Mouse (Mus musculus) C2C12 (cell line): ENCODE data around the gene Whamm. TPM values are rescaled to one million over a fixed set of nuclear protein-coding genes. Genes with fewer than 3 reads are reported as not detected.

Experiments used
- H3K27me3 ChIP-seq: one replicate; pipeline ENCODE4 v1.6.1; 2011; ENCODE audit not compliant: control insufficient read depth, insufficient read depth, insufficient read length
- H3K36me3 ChIP-seq: one replicate; pipeline ENCODE4 v1.6.1; 2011; ENCODE audit not compliant: control insufficient read depth, insufficient read depth
- H3K4me3 ChIP-seq: one replicate; pipeline ENCODE4 v1.5.1; 2011; ENCODE audit warnings: mild to moderate bottlenecking, control low read depth; ENCODE audit not compliant: poor library complexity, insufficient read depth, severe bottlenecking
- H3K79me2 ChIP-seq: one replicate; pipeline ENCODE4 v1.6.1; 2011; ENCODE audit not compliant: control insufficient read depth, insufficient read depth
- H3K79me3 ChIP-seq: one replicate; pipeline ENCODE4 v1.6.1; 2011; ENCODE audit warnings: low read depth, control low read depth
- H3ac ChIP-seq: one replicate; pipeline ENCODE3; 2011; ENCODE audit warnings: low read depth; ENCODE audit not compliant: control insufficient read depth, insufficient read length
- CEBPB ChIP-seq: IDR thresholded peaks from one replicate; pipeline ENCODE4 v1.6.1; 2011; ENCODE audit warnings: low read depth, mild to moderate bottlenecking, control low read depth, moderate library complexity
- CTCF ChIP-seq: IDR thresholded peaks from one replicate; pipeline ENCODE4 v1.5.1; 2011; ENCODE audit not compliant: control insufficient read depth, insufficient read depth, insufficient read length
- FOSL1 ChIP-seq: IDR thresholded peaks from one replicate; pipeline ENCODE4 v1.8.0; 2011; ENCODE audit warnings: mild to moderate bottlenecking, low read length; ENCODE audit not compliant: poor library complexity, insufficient read depth, severe bottlenecking
- MAX ChIP-seq: IDR thresholded peaks from one replicate; pipeline ENCODE4 v1.6.1; 2011; ENCODE audit warnings: mild to moderate bottlenecking, control low read depth
- MYOD1 ChIP-seq: IDR thresholded peaks from one replicate; pipeline ENCODE4 v1.6.1; 2011; ENCODE audit warnings: low read depth; ENCODE audit not compliant: control insufficient read depth, insufficient read length
- MYOG ChIP-seq: IDR thresholded peaks from one replicate; pipeline ENCODE4 v1.6.1; 2011; ENCODE audit not compliant: control insufficient read depth, insufficient read length; ENCODE audit errors: extremely low read depth
- USF1 ChIP-seq: IDR thresholded peaks from one replicate; pipeline ENCODE4 v1.6.1; 2011; ENCODE audit warnings: low read depth, mild to moderate bottlenecking, control low read depth, moderate library complexity
- polyA plus RNA-seq: library from polyadenylated mRNA; unstranded; fragments of >200 nt; fragmentation: generic; extraction: Trizol; gene quantifications from one replicate; pipeline ENCODE4 v1.2.1, GENCODE M21; 2012; ENCODE audit warnings: missing spikeins

Whamm gene
- polyA plus RNA-seq, 1 experiment: 3.2 TPM

DNA sequence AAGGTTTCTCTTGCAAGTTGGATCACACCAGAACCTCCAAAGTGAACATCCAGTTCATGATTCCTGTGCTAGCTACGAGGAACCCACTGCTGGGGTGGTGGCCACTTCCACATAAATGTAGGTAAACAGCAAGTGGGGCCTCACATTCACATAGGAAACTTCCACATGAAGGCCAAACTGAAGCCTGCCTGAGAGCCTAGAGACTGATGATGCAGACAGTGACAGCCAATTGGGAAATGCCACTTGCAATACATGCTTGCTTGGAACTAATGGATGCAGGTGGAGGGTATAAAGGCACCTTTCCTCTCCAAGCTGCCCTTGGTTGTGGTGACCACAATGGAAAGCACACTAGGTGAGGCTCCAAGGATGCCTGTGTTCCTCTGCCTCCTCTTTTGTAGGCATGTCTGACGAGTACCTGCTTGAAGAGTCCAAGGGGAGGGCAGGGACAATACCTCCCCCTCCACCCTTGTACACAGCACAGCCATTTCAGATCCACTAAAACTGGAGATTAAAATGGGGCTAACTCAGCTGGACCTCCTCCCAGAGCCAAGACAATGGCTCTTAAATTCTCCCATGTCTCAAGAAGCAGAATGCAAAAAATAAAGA lies 32.9 kb upstream of the Whamm start:
- H3K36me3 ChIP-seq: peaks cover 6% of the 10 kb centered on the region
- H3ac ChIP-seq: no peak overlapping the region
- H3K4me3 ChIP-seq: no peak overlapping the region
- H3K79me3 ChIP-seq: no peaks in the 10 kb centered on the region
- TF ChIP-seq CTCF (no peak), MYOG (no peak), MYOD1 (no peak), MAX (no peak), USF1 (no peak), FOSL1 (no peak), CEBPB (no peak)
- H3K27me3 ChIP-seq: peaks cover 20% of the 10 kb centered on the region
- H3K79me2 ChIP-seq: no peaks in the 10 kb centered on the region

DNA sequence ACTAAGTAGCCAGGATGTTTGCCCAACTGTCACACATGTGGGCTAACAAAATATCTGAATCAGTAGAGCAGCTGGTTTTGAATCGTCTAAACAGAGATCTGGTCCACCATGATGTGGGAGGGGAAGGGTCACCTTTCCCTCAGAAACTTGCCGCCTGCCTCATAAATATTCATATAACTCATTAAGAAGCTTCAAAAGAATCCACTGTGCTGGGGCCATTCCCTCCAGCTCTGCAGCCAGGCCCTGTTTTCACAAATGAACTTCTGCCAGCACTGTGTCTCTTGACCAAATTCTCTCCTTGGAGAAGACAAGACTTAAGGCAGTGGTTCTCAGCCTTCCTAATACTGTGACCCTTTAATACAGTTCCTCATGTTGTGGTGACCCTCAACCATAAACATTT lies 31.5 kb upstream of the Whamm start:
- no peaks in the 10 kb centered on the region for H3K79me2 ChIP-seq
- H3K79me3 ChIP-seq: no peaks in the 10 kb centered on the region
- no peak overlapping the region for H3ac ChIP-seq
- peaks cover 2% of the 10 kb centered on the region for H3K36me3 ChIP-seq
- no peak for TF ChIP-seq CEBPB
- no peak for TF ChIP-seq USF1
- no peak for TF ChIP-seq MYOD1
- TF ChIP-seq MYOG: no peak
- no peak for TF ChIP-seq CTCF
- TF ChIP-seq MAX: no peak
- TF ChIP-seq FOSL1: no peak
- H3K27me3 ChIP-seq: peaks cover 26% of the 10 kb centered on the region
- H3K4me3 ChIP-seq: no peak overlapping the region

GRCm38 (mm10) chr7:81540999-81541398 lies 30.1 kb upstream of the Whamm start:
- no peaks in the 10 kb centered on the region for H3K36me3 ChIP-seq
- H3K4me3 ChIP-seq: no peak overlapping the region
- no peak overlapping the region for H3ac ChIP-seq
- TF ChIP-seq CTCF: no peak
- TF ChIP-seq MYOD1: no peak
- no peak for TF ChIP-seq MAX
- no peak for TF ChIP-seq FOSL1
- no peak for TF ChIP-seq MYOG
- no peaks in the 10 kb centered on the region for H3K79me3 ChIP-seq
- no peaks in the 10 kb centered on the region for H3K79me2 ChIP-seq
- peaks cover 26% of the 10 kb centered on the region for H3K27me3 ChIP-seq

DNA sequence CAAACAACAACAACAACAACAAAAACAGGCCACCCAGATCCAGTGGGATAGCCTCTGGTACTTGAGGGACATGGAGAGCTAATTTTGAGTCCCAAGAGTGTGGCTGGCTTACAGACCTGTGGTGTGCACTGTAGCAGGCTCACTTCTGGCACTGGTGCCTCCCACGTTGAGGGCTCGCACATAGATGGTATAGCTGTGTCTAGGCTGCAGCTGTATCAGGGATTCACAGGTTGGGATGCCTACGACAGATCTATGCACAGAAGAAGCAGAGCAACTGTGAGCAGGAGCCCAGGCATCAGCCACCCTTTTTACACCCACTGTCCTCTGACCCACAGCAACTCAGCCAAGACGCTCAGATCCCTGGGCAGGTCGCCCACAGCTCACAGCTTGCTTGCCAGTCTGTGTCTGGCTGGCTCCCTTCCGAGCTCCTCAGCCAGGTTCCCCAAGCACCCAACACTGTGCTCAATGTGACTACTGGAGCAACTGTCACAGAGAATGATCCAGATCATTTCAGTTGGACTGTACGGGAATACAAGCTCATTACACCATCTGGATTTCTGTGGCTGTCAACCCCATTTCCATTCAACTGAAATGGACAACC lies 29.0 kb upstream of the Whamm start:
- H3K27me3 ChIP-seq: peaks cover 26% of the 10 kb centered on the region
- no peak overlapping the region for H3ac ChIP-seq
- TF ChIP-seq CTCF (no peak), FOSL1 (no peak), USF1 (no peak), CEBPB (no peak), MYOG (no peak), MYOD1 (no peak), MAX (no peak)
- no peaks in the 10 kb centered on the region for H3K79me3 ChIP-seq
- H3K4me3 ChIP-seq: no peak overlapping the region
- no peaks in the 10 kb centered on the region for H3K36me3 ChIP-seq
- no peaks in the 10 kb centered on the region for H3K79me2 ChIP-seq

DNA sequence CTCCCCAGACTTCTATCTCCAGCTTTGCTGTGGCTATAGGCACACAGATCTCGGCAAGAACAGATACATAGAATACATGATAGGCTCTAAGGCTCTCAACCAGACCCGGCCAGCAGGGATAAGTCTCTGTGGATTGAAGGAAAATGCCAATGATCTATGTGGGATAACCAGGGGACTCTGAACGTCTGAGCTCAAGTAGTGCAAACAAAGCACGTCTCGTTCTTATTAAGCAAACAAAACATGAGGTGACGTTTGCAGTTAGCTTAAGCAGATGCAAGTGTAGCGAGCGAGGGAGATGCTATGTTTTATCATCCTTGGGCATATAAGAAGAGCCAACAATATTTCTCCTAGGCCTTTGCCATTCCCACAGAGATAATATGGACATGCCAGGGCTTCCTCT lies 28.1 kb upstream of the Whamm start:
- H3ac ChIP-seq: no peak overlapping the region
- no peaks in the 10 kb centered on the region for H3K79me2 ChIP-seq
- H3K4me3 ChIP-seq: no peak overlapping the region
- no peak for TF ChIP-seq MYOG
- no peak for TF ChIP-seq CTCF
- no peak for TF ChIP-seq CEBPB
- TF ChIP-seq MAX: no peak
- no peak for TF ChIP-seq USF1
- TF ChIP-seq MYOD1: no peak
- TF ChIP-seq FOSL1: no peak
- no peaks in the 10 kb centered on the region for H3K79me3 ChIP-seq
- no peaks in the 10 kb centered on the region for H3K36me3 ChIP-seq
- peaks cover 26% of the 10 kb centered on the region for H3K27me3 ChIP-seq
